Mouse (Mus musculus) embryonic stem cell, embryonic (primary cell): ENCODE measurements around the gene 4930562C15Rik.

Source experiments
- CTCF ChIA-PET, 4 experiments: fragments of 300-600 bp in 2 of 4; fragments of 350-600 bp in 2 of 4; sonication (Branson Sonifier 250); formaldehyde crosslinking; loops; one replicate each; lab custom pipeline; 2022; ENCODE audit warnings: inconsistent platforms in 2 of 4; lab: Charles Lee
- POLR2A ChIA-PET, 4 experiments: fragments of 300-600 bp in 2 of 4; fragments of 350-600 bp in 2 of 4; sonication (Branson Sonifier 250); formaldehyde crosslinking; loops; one replicate each; lab custom pipeline; 2022; ENCODE audit warnings: antibody characterized with exemption in 4 of 4, inconsistent platforms in 1 of 4; lab: Charles Lee

The 4930562C15Rik gene

DNA sequence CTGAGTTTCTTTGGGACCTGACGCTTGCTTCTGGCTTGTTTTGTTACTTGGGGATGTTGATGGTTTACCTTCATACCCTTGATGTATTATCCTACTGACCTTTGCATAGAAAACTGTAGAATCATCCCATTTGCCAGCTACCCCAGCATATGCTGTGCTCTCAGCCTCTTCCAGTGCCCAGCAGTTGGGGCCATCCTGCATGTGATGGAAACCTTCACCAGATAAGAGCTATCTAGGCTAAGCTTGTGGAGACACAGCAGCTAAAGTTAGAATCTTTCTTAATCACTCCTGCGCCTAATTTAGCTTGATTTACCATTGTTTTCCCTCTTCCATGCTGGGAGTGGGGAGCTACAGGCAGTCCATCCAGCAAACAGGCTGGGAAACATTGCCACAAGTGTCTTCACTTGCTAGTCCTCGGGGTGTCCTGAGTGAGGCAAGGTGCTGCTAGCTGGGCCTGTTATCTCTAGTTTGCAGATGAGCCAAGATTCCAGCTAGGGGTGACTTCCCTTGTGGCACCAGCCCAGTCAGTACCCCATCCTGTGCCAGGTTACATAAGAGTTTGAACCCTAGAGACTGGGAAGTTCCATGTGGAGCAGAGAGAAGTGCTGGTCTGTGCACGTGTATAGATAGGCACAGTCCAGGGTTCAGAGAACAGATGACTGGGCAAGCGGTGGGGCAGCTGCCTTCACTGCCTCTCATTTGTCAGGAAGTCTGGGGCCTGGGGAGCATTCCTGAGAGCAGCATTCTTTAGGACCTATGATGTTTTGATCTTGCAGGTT lies 61.2 kb downstream of the 4930562C15Rik start:
- ChIA-PET CTCF (interaction anchor here in 3 of 4 experiments (0.6 to 1.8 kb wide), 6 partner anchors 11 to 36 kb away, joined by 3 to 7 read pairs (median 4); no protein-coding TSS in a partner anchor), POLR2A (interaction anchor here (0.6 to 10.2 kb wide), 23 partner anchors 8 to 217 kb away, joined by 3 to 234 read pairs (median 4); partner anchors contain the start of genes Mgrn1 (in 3 of the 4), Ubald1 (in 3 of the 4), Cdip1 (in 1 of the 4) and Coro7 (in 1 of the 4))

DNA sequence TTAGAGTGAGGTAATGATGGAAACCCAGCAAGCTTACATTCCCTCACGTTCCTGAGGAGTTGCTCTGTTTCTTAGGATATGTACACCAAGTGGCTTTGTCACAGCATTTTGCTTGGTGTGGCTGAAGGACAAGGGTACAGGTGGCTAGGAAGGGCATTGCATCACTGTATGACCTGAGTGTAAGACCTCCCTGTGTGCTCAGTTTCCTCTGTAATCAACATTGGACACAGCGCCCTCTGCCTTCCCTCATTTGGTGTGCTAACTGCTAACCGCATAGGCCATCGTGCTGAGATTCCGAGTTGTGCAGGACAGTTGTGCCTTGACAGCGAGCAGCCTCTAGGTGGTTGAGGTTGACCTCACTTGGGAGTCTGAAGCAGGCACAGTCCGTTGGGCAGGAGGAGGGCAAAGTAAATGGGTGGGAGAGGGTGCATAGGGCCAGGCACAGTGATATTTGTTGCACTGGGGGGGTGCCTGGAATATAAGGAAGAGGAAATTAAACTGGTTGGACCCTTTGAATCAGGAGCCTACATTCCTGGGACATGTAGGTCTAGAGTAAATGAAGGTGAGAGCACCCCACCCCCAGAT lies 62.0 kb downstream of the 4930562C15Rik start:
- CTCF ChIA-PET: interaction anchor here (0.6 to 1.8 kb wide), 5 partner anchors 10 to 114 kb away, joined by 3 to 7 read pairs (median 3); no protein-coding TSS in a partner anchor
- POLR2A ChIA-PET: interaction anchor here (0.8 to 10.2 kb wide), 14 partner anchors 8 to 218 kb away, joined by 3 to 234 read pairs (median 4); partner anchors contain the start of genes Mgrn1 (in 3 of the 4), Ubald1 (in 3 of the 4), Coro7 (in 1 of the 4) and Glyr1 (in 1 of the 4)

DNA sequence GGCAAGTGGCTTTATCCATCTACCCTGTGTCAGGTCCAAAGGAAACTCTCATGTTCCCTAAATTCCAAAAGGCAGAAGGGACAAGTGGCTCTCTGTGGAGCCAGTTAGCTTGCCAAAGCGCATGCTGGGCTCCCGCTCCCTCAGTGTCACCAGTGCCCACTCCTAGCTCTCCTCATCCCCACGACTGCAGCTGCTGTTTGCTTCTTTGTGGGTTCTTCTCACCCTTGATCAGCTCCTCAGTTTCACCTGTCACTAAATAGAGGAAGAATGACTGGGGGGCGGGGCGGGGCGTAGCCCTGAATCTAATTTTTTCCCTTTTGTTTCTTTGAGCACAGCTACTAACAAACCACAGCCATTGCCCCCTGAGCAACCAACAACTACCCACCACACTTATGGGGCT lies 63.7 kb downstream of the 4930562C15Rik start:
- POLR2A ChIA-PET: interaction anchor here in 3 of 4 experiments (0.6 to 8.7 kb wide), 16 partner anchors 10 to 209 kb away, joined by 3 to 97 read pairs (median 4); partner anchors contain the start of genes Mgrn1 (in 2 of the 3), Ubald1 (in 2 of the 3) and Nudt16l1 (in 1 of the 3)
- CTCF ChIA-PET: interaction anchor here in 3 of 4 experiments (0.7 to 3.7 kb wide), 5 partner anchors 14 to 67 kb away, joined by 3 to 22 read pairs (median 3); no protein-coding TSS in a partner anchor

DNA sequence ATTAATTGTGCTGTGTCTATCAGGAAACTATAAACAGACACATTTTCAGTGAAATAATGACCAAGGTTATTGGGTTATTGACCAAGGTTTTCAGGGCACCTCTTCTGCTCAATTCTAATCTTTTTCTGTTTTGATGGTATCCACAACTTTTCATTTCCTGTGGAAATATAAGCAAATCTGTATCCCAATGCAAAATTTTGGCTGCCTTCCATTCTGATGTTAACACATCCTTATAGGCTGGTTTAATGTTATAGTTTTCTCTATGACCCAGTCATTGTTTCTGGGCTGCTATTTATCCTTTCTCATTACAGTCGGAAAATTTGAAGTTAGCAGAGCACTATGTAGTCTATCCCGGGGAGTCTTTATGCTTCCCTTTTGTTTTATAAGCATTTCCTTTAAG lies 64.5 kb downstream of the 4930562C15Rik start:
- CTCF ChIA-PET: interaction anchor here in 3 of 4 experiments (1.1 to 3.7 kb wide), 3 partner anchors 13 to 16 kb away, joined by 3 to 22 read pairs (median 3); no protein-coding TSS in a partner anchor
- POLR2A ChIA-PET: interaction anchor here in 3 of 4 experiments (1.2 to 8.7 kb wide), 14 partner anchors 10 to 39 kb away, joined by 3 to 97 read pairs (median 8); partner anchors contain the start of genes Ubald1 (in 3 of the 3), Mgrn1 (in 2 of the 3) and Nudt16l1 (in 1 of the 3)

DNA sequence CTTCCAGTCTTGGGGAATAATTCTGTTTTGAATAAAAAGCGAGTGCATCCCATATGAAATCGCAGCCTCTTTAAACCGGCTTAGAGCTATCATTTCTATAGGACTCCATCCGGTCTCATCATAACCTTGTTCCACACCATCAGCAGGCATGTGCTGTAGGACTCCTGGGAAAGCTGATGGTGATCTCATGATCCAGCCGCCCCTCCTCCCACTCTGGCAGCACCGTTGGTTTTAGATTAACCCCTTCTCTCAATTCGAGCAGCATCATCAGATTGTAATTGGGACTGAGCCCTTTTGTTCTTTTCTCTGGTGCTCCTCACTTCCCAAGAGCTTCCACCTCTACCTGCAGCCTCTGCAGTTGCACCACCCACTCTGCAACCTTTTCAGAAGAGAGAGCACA lies 66.0 kb downstream of the 4930562C15Rik start:
- POLR2A ChIA-PET: interaction anchor here (1.0 to 8.7 kb wide), 18 partner anchors 8 to 195 kb away, joined by 3 to 97 read pairs (median 4); partner anchors contain the start of genes Ubald1 (in 4 of the 4) and Mgrn1 (in 2 of the 4)

DNA sequence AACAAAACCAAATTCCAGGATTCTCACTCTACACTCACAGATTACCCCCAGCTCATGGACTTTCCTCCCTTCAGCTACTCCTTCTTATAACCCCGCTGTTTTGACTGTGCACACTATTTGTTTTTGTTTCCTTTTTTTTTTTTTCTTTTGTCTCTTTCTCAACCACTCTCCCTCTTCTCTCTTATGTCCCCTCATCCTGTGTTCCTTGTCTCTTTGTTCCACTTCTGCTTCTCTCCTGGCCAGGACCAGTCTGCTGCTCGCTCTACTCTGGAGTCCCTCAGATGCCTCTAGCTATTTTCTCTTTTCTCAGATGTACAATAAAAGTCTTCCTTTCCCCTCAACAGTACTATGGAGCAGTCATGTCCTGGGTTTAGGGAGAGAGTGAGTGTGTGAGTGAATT lies 67.2 kb downstream of the 4930562C15Rik start:
- POLR2A ChIA-PET: interaction anchor here in 3 of 4 experiments (0.6 to 8.7 kb wide), 16 partner anchors 9 to 845 kb away, joined by 3 to 97 read pairs (median 4); partner anchors contain the start of genes Ubald1 (in 3 of the 3) and Mgrn1 (in 2 of the 3)
- CTCF ChIA-PET: interaction anchor here in 2 of 4 experiments (1.9 to 2.7 kb wide), 2 partner anchors 11 kb away, joined by 8 to 12 read pairs; no protein-coding TSS in a partner anchor

More for the DNA sequence above, 66.0 kb downstream of the 4930562C15Rik start:
- CTCF ChIA-PET: interaction anchor here in 2 of 4 experiments (1.2 to 3.7 kb wide), 3 partner anchors 8 to 11 kb away, joined by 3 to 22 read pairs (median 4); no protein-coding TSS in a partner anchor

DNA sequence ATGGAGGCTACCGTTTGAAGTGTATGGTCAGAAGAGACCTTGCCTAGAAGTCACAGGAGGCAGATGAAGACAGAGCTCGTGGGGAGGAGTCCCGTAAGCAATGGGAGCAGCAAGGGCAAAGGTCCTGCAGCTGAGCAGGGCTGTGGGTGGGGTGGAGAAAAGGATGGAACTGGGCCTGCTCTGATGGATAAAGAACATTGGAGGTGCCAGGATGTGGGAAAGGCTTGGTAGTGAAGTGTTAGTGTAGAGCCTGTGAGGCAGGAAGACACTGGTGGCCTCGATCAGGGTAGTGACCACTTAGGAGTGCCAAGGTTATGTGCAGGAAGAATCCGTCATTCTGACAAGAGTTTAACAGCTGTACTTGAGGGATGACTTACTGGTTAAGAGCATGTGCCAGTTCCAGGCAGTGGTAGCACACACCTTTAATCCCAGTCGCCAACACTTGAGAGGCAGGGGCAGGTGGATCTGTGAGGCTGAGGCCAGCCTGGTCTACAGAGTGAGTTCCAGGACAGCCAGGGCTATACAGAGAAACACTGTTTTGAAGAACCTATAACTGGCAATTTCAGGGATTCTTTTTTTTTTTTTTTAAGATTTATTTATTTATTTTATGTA lies 68.4 kb downstream of the 4930562C15Rik start:
- CTCF ChIA-PET: interaction anchor here in 3 of 4 experiments (0.6 to 2.7 kb wide), 4 partner anchors 10 to 403 kb away, joined by 3 to 12 read pairs (median 6); no protein-coding TSS in a partner anchor
- POLR2A ChIA-PET: interaction anchor here (0.6 to 8.7 kb wide), 13 partner anchors 8 to 97 kb away, joined by 3 to 97 read pairs (median 8); partner anchors contain the start of genes Ubald1 (in 3 of the 4) and Mgrn1 (in 2 of the 4)

DNA sequence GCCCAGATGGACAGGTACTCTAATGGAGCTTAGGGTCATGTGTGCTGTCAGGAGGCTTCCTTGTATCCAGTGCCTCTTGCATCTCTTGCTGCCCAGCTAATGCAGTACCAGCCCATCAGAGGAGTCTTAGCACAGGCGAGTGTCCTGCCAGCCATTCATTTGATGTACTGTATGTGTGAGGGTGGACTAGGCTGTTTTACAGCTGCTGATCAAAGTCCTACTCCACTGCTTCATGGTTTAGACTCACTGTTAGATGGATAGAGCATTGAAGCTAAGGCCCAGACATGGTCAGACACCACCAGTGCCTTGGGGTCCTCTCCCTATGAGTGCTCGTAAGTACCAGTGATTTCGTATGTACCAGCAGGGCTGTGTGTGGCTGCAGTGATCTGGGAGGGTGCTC lies 69.7 kb downstream of the 4930562C15Rik start:
- ChIA-PET CTCF (interaction anchor here in 3 of 4 experiments (0.6 to 1.5 kb wide), 5 partner anchors 8 to 72 kb away, joined by 3 to 7 read pairs (median 4); no protein-coding TSS in a partner anchor), POLR2A (interaction anchor here in 3 of 4 experiments (0.6 to 8.7 kb wide), 13 partner anchors 8 to 182 kb away, joined by 3 to 97 read pairs (median 3); partner anchors contain the start of genes Mgrn1 (in 1 of the 3) and Ubald1 (in 1 of the 3))

DNA sequence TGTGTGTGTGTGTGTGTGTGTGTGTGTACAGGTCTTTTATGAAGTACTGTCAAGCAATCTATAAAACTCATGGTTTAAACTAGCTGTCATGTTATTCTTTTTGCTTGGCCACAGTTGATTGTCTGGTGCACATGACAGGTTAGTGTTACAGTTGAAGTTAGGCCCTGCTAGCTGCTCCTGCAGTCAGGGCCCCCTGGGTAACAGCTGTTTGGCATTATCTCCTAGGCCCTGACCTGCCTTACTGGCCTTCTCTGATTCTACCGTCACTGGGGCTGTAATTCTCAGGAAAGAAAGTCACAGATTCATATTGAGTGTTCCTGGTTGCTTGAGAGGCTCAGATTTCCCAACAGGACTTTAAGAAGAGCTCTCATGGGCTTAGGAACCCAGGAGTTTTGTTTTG lies 70.4 kb downstream of the 4930562C15Rik start:
- POLR2A ChIA-PET: interaction anchor here in 3 of 4 experiments (0.6 to 8.7 kb wide), 8 partner anchors 9 to 183 kb away, joined by 3 to 97 read pairs (median 4); partner anchors contain the start of gene Mgrn1 (in 1 of the 3)
- CTCF ChIA-PET: interaction anchor here in 3 of 4 experiments (0.6 to 1.5 kb wide), 5 partner anchors 8 to 402 kb away, joined by 3 to 5 read pairs (median 3); no protein-coding TSS in a partner anchor

DNA sequence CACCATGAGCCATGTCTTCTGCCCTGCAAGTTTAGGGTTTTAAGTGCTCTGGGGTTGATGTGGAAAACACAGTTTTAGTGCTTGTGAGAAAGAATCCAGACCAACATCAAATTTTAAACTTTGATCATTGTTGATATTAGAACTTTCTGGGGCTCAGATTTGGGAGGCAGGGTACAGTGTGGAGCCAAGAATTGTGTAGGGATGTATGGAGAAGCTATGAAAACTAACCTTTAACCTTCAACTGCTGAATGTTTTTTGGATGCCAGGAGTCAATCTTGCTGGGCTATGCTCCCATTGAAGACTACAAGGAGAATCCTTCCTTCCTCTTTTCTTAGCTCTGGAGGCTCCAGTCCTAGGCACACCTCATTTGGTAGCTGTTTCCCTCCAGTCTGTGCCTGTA lies 71.3 kb downstream of the 4930562C15Rik start:
- CTCF ChIA-PET: interaction anchor here in 1 of 4 experiments (0.8 kb wide), 1 partner anchor 10 kb away, joined by 3 read pairs; no protein-coding TSS in a partner anchor
- POLR2A ChIA-PET: interaction anchor here in 3 of 4 experiments (2.1 to 11.4 kb wide), 3 partner anchors 23 to 26 kb away, joined by 10 to 138 read pairs (median 30); partner anchors contain the start of genes Ubald1 (in 3 of the 3) and Mgrn1 (in 1 of the 3)

DNA sequence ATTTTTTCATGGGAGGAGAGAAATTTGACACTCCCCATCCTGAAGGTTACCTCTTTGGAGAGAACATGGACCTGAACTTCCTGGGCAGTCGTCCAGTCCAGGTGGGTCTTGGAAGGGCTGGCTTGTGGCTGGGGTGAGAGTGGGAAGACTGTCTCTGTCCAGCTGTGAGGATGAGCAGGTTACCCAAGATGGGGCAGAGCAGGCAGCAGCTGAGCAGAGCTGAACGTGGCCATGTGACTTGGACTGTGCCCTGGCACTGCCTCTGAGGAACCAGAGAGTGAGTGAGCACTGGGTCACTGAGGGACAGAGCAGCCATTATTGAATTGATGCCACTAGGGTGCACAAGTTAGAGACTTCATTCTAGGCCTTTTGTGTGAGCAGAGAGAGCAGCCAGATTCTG lies 72.2 kb downstream of the 4930562C15Rik start:
- POLR2A ChIA-PET: interaction anchor here in 3 of 4 experiments (0.6 to 11.4 kb wide), 13 partner anchors 13 to 228 kb away, joined by 3 to 138 read pairs (median 4); partner anchors contain the start of genes Ubald1 (in 3 of the 3), Mgrn1 (in 2 of the 3), Rogdi (in 2 of the 3) and Coro7 (in 1 of the 3)

DNA sequence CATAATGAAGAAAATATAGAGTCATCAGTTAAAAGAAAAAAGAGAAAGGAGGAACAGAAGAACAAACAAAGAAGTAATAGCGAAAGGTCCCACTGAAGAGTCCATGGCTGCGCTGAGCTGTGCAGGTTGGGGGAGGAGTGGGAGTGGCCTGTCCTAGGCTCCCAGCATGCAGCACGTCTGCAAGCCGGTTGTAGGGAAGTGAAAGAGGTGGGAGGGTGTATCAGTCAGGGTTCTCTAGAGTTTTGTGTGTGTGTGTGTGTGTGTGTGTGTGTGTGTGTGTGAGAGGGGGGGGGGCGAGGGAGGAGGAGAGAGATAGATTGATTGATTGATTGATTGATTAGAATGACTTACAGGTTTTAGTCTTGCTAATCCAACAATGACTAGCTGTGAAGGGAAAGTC lies 72.8 kb downstream of the 4930562C15Rik start:
- POLR2A ChIA-PET: interaction anchor here in 3 of 4 experiments (0.5 to 11.4 kb wide), 18 partner anchors 13 to 228 kb away, joined by 3 to 138 read pairs (median 4); partner anchors contain the start of genes Ubald1 (in 3 of the 3), Mgrn1 (in 2 of the 3), Rogdi (in 2 of the 3) and Coro7 (in 1 of the 3)
- CTCF ChIA-PET: interaction anchor here in 3 of 4 experiments (0.6 to 1.5 kb wide), 7 partner anchors 14 to 336 kb away, joined by 3 to 12 read pairs (median 5); no protein-coding TSS in a partner anchor

More for the DNA sequence above, 72.2 kb downstream of the 4930562C15Rik start:
- CTCF ChIA-PET: interaction anchor here in 1 of 4 experiments (0.6 to 0.8 kb wide), 2 partner anchors 11 to 22 kb away, joined by 3 to 5 read pairs; no protein-coding TSS in a partner anchor

DNA sequence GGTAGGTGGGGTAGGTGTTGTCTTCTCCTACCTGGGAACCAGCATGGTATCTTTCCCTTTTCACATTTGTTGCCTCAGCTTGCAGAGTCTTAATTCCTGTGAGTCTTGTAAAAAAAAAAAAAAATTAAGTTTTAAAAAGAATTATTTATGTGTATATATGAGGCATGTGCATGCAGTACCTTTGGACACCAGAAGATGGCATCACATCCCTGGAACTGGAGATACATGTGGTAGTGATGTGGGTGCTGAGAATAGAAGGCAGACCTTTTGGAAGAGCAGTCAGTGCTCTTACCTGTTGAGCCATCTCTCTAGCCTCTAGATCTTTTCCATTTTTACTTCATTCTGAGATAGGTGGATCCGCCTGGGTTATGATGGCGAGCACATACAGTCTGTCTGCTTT lies 74.5 kb downstream of the 4930562C15Rik start:
- ChIA-PET POLR2A (interaction anchor here in 3 of 4 experiments (0.7 to 11.4 kb wide), 5 partner anchors 9 to 834 kb away, joined by 3 to 138 read pairs (median 5); partner anchors contain the start of genes Ubald1 (in 2 of the 3) and Mgrn1 (in 1 of the 3)), CTCF (interaction anchor here in 1 of 4 experiments (1.0 kb wide), 1 partner anchor 9 kb away, joined by 3 read pairs; no protein-coding TSS in a partner anchor)

DNA sequence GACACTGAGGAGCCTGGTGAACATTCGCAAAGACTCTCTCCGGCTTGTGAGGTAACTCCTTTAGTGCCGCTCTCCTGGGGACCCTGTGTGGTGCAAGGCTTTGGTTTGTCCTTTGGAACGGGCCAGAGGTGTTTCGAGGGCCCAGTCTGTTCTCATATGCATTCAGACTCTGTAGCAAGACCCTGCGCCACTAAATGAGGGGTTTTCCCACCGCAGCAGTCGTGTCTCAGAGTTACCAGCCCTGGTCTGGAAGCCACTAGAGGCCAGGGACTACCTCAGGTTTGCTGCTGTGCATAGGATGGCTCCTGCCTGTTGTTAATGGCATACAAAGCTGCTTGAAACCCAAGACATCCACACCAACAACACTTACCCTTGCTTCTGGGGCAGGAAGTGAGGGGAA lies 75.5 kb downstream of the 4930562C15Rik start:
- POLR2A ChIA-PET: interaction anchor here in 2 of 4 experiments (1.4 to 11.4 kb wide), 6 partner anchors 10 to 37 kb away, joined by 3 to 138 read pairs (median 36); partner anchors contain the start of genes Mgrn1 (in 2 of the 2) and Ubald1 (in 2 of the 2)
- CTCF ChIA-PET: interaction anchor here in 2 of 4 experiments (0.6 to 3.4 kb wide), 4 partner anchors 11 to 284 kb away, joined by 3 to 22 read pairs (median 3); no protein-coding TSS in a partner anchor

DNA sequence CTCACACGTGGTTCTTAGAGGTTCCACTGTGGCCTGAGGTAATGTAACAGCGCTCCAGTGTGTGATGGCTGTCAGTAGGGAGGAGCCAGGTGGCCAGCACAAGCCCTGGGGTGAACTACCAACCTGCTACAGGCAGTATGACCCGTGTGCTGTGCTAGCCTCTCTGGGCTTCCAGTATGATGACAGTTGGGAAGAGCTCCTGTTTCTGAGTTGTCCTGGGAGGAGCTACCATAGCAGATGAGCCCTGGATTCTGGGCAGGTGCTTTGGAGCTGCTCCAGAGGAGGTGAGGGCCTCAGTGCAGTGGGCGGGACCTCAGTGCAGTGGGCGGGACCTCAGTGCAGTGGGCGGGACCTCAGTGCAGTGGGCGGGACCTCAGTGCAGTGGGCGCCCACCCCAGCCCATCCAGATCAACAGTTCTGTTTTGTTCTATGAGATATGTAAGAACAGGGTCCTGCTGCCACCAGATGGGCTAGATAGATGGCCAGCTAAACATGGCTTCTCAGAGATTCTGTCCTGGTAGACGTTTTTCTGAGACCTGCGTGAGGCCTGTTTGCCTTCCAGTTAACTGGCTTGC lies 76.9 kb downstream of the 4930562C15Rik start:
- POLR2A ChIA-PET: interaction anchor here in 3 of 4 experiments (0.7 to 11.4 kb wide), 31 partner anchors 9 to 282 kb away, joined by 3 to 138 read pairs (median 4); partner anchors contain the start of genes Mgrn1 (in 3 of the 3), Ubald1 (in 2 of the 3), Anks3 (in 1 of the 3) and Glyr1 (in 1 of the 3)
- CTCF ChIA-PET: interaction anchor here in 3 of 4 experiments (1.1 to 3.4 kb wide), 8 partner anchors 11 to 283 kb away, joined by 3 to 22 read pairs (median 5); partner anchors contain the start of gene Mgrn1 (in 1 of the 3)
